Mouse (Mus musculus) right cerebral cortex, postnatal 4 days (tissue): ENCODE results near the gene Slc45a3.

Experiments used
- DNase-seq: peaks from one replicate; pipeline ENCODE4 v3.0.0-alpha.2; 2022

Slc45a3 gene

DNA sequence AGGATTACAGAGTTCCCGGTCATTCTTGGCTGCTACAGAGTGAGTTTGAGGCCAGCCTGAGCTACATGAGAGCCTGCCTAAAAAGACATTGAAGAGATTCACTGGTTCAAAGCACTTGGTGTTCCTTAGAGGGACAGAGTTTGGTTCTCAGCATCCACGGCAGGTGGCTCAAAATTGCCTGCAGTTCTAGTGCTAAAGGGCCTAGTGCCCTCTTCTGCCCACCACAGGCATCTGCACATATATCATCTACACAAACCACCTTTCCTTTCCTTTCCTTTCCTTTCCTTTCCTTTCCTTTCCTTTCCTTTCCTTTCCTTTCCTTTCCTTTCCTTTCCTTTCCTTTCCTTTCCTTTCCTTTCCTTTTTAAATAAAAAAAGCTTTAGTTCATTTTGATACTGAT is 67.8 kb downstream of the Slc45a3 start:
- no peak for DNase-seq

DNA sequence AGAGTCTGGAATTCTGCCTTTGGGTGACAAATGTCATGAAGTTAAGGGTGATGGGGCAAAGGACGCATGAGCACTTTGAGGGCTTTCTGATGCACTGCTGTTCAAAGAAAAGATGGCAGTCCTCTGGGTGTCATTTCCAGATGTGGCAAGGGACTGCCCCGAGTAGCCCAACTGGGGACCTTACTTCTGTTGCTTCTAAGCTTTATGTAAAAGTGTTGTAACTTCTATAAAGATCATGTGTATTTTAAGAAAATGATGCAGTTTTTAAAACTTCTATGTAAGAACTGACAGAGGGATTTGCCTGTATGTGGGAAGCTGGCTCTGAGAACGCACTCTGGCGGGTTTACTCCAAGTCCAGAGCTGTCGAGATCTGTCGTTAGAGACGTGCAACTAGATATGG is 69.4 kb downstream of the Slc45a3 start:
- DNase-seq = no peak
